Mouse (Mus musculus) CD4-positive, CD25-positive, alpha-beta regulatory T cell, adult 2 months (primary cell): Measurements from ENCODE around the gene Kcnk10.
"Not testable (repeated sequence)": the region's sequence is repeated elsewhere in the genome, so short reads cannot be mapped to it uniquely, and the experiment has no call there.

Source experiments
- DNase-seq: peaks from one replicate; pipeline ENCODE4 v3.0.0-alpha.2; 2012; ENCODE audit warnings: low read depth, low spot score

Gene Kcnk10

GRCm38 (mm10) chr12:98577861-98578360 lies at the start of gene Kcnk10:
Kcnk10 (minus strand) TSS chr12:98578310.
- DNase-seq, result peak; percentile 83

- peak; percentile 83 for DNase-seq
Observed at GRCm38 (mm10) chr12:98627392-98628259, 49.5 kb upstream of the Kcnk10 start, which contains the start of gene Spata7. Spata7 (plus strand) TSS chr12:98628157.

GRCm38 (mm10) chr12:98623266-98623665 lies 45.2 kb upstream of the Kcnk10 start:
- not testable (repeated sequence) for DNase-seq

- DNase-seq, result peak; percentile 5
Observed at GRCm38 (mm10) chr12:98620922-98621321, 42.8 kb upstream of the Kcnk10 start.

GRCm38 (mm10) chr12:98619496-98619895 lies 41.4 kb upstream of the Kcnk10 start:
- no peak for DNase-seq

GRCm38 (mm10) chr12:98615746-98616145 lies 37.6 kb upstream of the Kcnk10 start:
- DNase-seq, result peak; percentile 48

GRCm38 (mm10) chr12:98614910-98615508 lies 36.9 kb upstream of the Kcnk10 start:
- DNase-seq, result no peak

GRCm38 (mm10) chr12:98610341-98610740 lies 32.2 kb upstream of the Kcnk10 start:
- no peak for DNase-seq

- DNase-seq, result no peak
Observed at GRCm38 (mm10) chr12:98606595-98607290, 28.6 kb upstream of the Kcnk10 start.

- DNase-seq, result no peak
Observed at GRCm38 (mm10) chr12:98605264-98605663, 27.2 kb upstream of the Kcnk10 start.

- DNase-seq, result peak; percentile 41
Observed at GRCm38 (mm10) chr12:98602114-98602513, 24.0 kb upstream of the Kcnk10 start.

- peak; percentile 47 for DNase-seq
Observed at GRCm38 (mm10) chr12:98600861-98601260, 22.8 kb upstream of the Kcnk10 start.

GRCm38 (mm10) chr12:98591016-98591415 lies 12.9 kb upstream of the Kcnk10 start:
- no peak for DNase-seq

- no peak for DNase-seq
Observed at GRCm38 (mm10) chr12:98588573-98588972, 10.5 kb upstream of the Kcnk10 start.

GRCm38 (mm10) chr12:98585302-98585701 lies 7.2 kb upstream of the Kcnk10 start:
- peak; percentile 31 for DNase-seq

GRCm38 (mm10) chr12:98575942-98576550 lies 2.1 kb downstream of the Kcnk10 start:
- DNase-seq, result no peak

- DNase-seq, result no peak
Observed at GRCm38 (mm10) chr12:98575195-98575887, 2.8 kb downstream of the Kcnk10 start.

- DNase-seq, result peak; percentile 36
Observed at GRCm38 (mm10) chr12:98574353-98575194, 3.5 kb downstream of the Kcnk10 start.

- DNase-seq, result peak; percentile 18
Observed at GRCm38 (mm10) chr12:98573317-98574270, 4.5 kb downstream of the Kcnk10 start.
